Mouse (Mus musculus) erythroid progenitor cell, adult 5-6 weeks (primary cell): ENCODE data around the gene Eefsec. TPM values are rescaled to one million over a fixed set of nuclear protein-coding genes. Genes with fewer than 3 reads are reported as not detected.

Experiments
- ATAC-seq: replicated peaks from 2 replicates; pipeline ENCODE4 v1.8.0; 2016; ENCODE audit warnings: moderate number of reproducible peaks, mild to moderate bottlenecking, moderate TSS enrichment, inconsistent platforms; ENCODE audit not compliant: poor library complexity, low FRiP score, severe bottlenecking
- total RNA-seq, 2 experiments: library from RNA; stranded (forward) in 1 of 2; stranded (reverse) in 1 of 2; fragments of 150-400 nt in 1 of 2; fragments of 186-747, 209-891 nt in 1 of 2; gene quantifications; 2 replicates each; pipeline versions ENCODE4 v1.2.3 to v1.2.4; 2015 to 2017; ENCODE audit warnings: low replicate concordance in 2 of 2

The Eefsec gene
- total RNA-seq, 2 experiments from 2014 or later: 7.5 to 8.8 TPM

GRCm38 (mm10) chr6:88435609-88436008, 10.7 kb downstream of the Eefsec start:
- no peak for ATAC-seq

- ATAC-seq: peak; percentile 50; the same call in 1 of the 2 replicates
These were observed 15.1 kb downstream of the Eefsec start for GRCm38 (mm10) chr6:88431202-88431601.

DNA sequence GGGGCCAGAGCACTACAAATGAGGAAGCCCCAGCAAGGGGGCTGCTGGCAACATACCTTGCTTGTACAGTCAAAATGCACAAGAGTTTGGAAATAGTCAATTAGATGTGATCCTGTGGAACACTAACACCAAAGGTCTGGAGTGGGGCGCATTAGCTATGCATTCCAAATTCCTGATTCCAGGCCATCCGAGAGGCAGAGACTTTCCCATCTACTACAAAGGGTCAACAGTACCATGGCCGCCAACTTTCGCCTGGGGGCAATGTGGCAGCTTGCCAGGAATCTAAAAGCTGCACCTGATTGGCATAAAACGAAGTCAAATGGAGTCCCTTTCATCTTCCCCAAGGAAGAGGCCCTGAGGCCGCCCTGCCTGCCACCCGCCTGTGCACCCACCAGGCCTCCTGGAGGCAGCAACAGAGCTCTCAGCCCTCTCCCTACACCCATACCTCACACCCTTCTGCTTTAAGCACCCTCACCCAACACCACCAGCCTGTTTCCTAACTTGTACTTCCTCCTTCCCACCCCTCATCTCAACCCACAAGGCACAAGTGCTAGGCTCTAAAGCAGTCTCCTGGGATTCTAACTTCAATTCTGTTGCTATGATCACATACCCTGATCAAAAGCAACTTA, 30.1 kb downstream of the Eefsec start:
- no peak for ATAC-seq

GRCm38 (mm10) chr6:88412604-88413003, 33.7 kb downstream of the Eefsec start:
- no peak for ATAC-seq

DNA sequence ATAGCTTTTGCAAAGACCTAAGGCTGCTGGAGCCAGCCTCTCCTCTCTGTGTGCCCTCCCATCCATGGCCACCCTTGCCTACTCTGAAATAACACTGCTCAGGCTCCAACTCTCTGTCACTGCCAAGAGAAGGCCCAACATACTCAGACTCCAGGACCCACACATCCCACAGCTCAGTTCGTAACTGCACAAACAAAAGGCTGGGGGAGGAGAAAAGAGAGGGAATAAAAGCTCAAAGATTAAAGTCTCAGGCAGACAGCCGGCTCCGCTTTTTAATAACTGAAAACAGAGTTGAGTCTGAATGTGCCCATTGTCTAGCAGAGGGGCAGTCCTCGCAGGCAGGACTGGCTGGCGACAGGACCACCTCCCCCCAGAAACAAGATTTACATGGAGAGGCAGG, 36.8 kb downstream of the Eefsec start:
- no peak for ATAC-seq

GRCm38 (mm10) chr6:88400451-88400850, 45.9 kb downstream of the Eefsec start:
- ATAC-seq: no peak

GRCm38 (mm10) chr6:88397985-88398384, 48.4 kb downstream of the Eefsec start:
- no peak for ATAC-seq

GRCm38 (mm10) chr6:88388946-88389345, 57.4 kb downstream of the Eefsec start:
- ATAC-seq: no peak

DNA sequence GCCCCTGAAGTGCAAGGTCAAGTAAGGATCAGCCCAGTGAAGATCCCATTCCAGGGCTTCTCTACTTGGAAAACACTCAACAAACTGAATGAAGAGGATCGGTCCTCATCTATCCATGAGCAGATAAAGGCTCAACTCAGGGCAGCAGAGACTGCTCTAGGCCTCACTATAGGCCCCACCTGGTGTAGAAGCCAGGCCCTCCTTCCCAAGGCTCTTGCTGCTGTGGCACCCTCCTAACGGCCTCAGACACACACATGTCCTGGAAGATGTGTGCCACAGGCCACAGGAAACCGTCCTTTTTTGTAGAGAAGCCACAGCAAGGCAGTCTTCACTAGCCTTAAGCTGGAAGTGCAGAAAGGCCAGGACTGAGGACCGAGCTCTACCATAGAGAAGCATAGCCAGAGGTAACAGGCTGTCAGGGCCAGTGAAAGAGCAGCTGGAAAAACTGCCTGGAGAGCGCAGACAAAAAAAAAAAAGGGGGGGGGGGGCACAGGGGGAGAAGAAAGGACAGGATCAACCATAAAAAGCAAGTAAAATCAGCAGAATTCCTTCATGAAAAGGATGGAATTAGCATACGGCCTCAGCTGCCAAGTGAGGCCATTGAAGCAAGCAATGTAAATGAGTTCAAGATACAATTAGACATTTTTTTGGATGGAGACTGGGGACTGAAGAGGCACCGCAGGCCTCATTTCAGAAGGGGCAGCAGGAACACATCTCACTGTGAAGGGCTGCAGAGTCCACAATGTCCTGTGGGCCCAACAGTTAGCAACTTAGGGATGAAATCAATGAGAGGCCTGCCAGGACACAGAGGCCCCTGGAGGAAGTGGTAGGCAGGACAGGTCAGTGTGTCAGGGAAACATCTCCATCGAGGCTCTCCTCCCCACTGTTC, 58.3 kb downstream of the Eefsec start:
- ATAC-seq: no peak

DNA sequence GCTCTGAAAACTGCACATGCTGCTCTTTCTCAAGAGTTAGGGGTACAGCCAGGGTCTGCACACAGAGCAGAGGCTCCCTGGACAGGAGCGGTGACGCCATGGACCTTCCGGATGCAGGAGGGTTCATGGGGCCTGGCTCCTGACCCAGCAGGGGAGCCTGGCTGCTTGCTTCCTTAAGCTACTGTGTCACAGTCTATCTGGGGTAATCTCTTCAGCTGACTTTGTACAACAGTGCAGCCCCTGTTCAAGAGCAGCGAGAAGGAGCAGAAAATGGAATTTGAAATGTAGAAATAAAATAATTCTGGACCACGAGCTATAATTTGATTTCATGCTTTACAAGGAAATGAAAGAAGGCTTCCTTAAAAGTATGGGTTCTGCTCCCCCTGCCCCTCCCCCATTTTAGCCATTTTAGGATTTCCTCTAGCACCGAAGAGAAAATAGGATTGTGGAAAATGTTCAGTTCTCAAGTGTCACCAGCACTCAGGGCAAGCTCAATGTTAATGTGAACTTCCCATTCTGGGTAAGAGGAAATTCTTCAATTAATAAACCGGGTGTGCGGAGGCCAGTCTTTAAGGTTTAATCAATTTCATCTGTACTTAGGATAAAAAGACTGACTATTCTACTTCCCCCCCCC, 61.8 kb downstream of the Eefsec start:
- ATAC-seq: no peak

DNA sequence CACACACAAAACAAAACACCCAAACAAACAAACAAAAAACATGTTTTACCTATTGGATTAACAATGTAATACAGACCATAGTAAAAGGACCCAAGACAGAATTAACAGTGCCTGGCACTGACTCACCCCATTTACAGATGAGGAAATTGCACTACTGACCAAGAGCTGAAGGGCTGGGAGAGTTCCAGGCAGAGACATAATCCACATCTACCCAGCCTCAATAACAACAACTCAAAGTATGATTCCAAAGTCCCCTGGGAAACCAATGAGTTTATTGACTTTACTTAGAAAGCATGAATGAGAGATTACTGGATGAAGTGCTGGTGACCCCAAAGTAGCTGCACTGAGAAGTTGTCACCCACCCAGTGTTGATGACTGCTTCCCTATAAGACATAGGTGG, 62.6 kb downstream of the Eefsec start:
- no peak for ATAC-seq

GRCm38 (mm10) chr6:88379756-88380155, 66.6 kb downstream of the Eefsec start:
- ATAC-seq: no peak

- ATAC-seq: no peak
These were observed 67.5 kb downstream of the Eefsec start for GRCm38 (mm10) chr6:88378829-88379228.

- ATAC-seq: no peak
These were observed 72.1 kb downstream of the Eefsec start for GRCm38 (mm10) chr6:88374247-88374646.

DNA sequence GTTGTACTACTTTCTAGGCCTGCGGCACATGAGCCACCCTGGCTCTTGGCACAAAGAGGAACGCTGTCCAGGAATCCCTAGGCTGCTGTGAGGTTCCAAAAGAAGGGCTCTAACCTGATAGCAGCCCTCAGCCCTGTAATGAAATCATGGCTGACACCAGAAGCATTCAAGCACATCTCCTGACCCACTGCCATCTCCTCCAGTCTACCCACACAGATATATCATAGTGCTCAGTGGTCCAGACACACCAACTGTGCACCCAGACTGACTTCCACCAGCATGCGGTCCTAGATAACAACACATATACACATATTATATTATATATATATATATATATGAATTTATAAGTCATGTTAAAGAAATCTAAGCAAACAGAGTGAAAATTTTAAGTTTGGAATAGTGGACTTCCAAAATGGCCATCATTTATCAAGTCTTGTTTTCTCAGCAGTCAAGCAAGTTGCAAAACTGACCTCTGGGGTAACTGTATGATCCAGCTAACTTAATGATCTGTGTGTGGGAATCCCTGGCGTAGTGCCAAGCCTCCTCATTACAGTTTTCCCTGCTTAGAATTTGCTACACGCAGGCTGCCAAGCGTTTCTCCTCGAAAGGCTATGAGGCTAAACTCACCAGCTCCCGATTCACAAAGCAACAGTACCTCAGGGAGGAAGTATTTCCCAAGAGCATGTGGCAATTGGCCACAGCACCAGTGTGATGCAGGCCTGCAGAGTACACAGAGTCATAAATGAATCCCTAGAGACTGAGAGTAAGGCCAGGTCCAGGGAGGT, 76.3 kb downstream of the Eefsec start:
- no peak for ATAC-seq

DNA sequence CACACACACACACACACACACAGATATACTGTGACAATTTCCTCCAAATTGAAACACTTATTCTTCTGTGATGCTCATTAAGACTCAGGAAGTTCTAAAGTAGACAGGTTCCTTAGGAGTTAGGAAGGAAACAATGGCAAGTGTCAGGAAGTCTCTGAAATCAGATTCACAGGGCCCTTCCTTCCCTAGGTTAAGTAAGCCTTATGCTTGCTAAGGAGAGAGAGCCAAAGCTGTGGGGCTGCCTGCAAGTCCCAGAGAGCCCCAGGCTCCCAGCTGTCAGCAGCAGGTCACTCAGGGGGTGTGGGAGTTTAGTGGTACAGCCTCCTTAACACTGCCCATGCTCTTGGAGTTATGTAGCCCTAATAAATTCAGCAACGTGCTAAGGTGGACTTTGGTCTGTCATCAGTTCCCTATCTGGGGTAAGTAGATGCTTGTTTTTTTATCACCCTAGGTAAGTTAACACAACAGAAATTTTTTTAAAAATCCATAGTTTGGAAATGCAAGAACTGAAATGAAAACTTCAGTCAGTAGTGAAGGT, 82.8 kb downstream of the Eefsec start:
- no peak for ATAC-seq

GRCm38 (mm10) chr6:88361096-88361495, 85.2 kb downstream of the Eefsec start:
- no peak for ATAC-seq

GRCm38 (mm10) chr6:88358210-88358609, 88.1 kb downstream of the Eefsec start:
- no peak for ATAC-seq

DNA sequence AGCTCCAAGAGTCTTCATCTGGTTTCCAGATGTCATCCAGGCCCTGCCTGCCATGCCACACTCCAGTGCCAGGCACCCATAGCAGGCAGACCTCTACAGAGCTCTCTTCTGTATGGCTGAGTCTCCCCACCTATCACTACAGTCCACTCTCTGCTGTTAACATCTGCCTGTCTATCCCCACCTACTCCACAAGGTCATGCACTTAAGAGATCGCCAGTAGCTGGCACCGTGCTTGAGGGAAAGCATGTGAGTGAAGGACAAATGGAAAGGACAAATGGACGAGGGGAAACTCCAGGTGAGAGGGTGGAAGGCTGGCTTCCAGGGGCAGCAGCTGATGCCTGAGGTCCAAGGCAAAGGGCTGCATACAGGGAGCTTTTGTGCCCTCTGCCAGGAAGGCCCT, 90.5 kb downstream of the Eefsec start:
- ATAC-seq: no peak

DNA sequence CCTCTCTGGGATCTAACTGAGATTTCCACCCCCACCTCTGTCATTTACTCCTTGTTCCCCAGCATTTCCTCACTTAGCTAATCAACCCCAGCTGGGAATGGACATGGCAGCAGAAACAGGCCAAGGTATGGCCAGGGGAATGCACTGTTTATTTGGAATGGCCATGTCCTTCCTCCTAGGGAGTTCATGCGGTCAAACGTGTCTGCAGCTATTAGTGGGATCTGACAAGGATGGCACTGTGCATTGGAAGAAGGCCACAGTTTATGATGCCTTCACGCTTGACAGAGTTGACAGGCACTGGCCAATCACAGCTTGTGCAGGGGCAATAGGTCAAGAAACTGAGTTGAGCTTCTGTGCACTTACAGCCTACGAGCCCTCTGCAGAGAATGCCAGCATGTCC, 93.8 kb downstream of the Eefsec start:
- no peak for ATAC-seq
